Mouse (Mus musculus): ENCODE measurements around the gene Tmem198. TPM values are rescaled to one million over a fixed set of nuclear protein-coding genes. Genes with fewer than 3 reads are reported as not detected.

Gene Tmem198
- polyA plus RNA-seq, 1 experiment from 2014 or later: 0.26 TPM

DNA sequence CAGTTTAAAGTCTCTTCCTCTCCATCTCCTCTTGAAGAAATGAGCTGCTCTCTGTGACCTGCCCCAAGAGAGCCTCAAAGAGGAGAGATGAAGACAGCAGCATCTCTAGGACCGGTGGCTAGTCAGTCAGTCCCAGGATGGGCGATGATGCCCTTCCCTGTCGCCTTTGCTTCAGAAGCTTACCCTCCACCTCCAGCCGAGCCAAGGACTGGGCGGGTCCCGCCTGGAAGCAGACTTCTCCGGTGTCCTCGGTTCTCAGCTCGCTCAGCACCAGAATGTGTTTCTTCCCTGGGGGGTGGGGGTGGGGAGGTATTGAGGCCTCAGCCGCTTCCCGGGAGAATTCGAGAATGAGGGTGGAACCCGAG is 7.7 kb downstream of the Tmem198 start:
- no peak for DNase-seq
- no peak for TF ChIP-seq CTCF (IDR thresholded peaks at IDR 0.05; ENCODE audit: low read depth)
- H3K9ac ChIP-seq: no peak overlapping the region
- peak overlapping the region; percentile 79 for H3K4me2 ChIP-seq
- H3K27me3 ChIP-seq (ENCODE audit: insufficient read depth, low read length): peaks cover 65% of the 10 kb centered on the region
- 2% methylated on average over 13 of the region's 13 CpGs for WGBS
- peaks cover 5% of the 10 kb centered on the region; the same call in 1 of the 2 replicates for H3K4me1 ChIP-seq (ENCODE audit: insufficient read depth)
- peaks cover 35% of the 10 kb centered on the region for H3K36me3 ChIP-seq (ENCODE audit: insufficient read depth)
- peak overlapping the region; percentile 47 for H3K4me3 ChIP-seq (ENCODE audit: low read depth, low read length)
- no peaks in the 10 kb centered on the region for H3K9me3 ChIP-seq (ENCODE audit: low read depth, low read length)
- peak; percentile 14; the same call in 1 of the 2 replicates for ATAC-seq (ENCODE audit: insufficient read depth)
- no peak overlapping the region for H3K27ac ChIP-seq (ENCODE audit: low read depth)

DNA sequence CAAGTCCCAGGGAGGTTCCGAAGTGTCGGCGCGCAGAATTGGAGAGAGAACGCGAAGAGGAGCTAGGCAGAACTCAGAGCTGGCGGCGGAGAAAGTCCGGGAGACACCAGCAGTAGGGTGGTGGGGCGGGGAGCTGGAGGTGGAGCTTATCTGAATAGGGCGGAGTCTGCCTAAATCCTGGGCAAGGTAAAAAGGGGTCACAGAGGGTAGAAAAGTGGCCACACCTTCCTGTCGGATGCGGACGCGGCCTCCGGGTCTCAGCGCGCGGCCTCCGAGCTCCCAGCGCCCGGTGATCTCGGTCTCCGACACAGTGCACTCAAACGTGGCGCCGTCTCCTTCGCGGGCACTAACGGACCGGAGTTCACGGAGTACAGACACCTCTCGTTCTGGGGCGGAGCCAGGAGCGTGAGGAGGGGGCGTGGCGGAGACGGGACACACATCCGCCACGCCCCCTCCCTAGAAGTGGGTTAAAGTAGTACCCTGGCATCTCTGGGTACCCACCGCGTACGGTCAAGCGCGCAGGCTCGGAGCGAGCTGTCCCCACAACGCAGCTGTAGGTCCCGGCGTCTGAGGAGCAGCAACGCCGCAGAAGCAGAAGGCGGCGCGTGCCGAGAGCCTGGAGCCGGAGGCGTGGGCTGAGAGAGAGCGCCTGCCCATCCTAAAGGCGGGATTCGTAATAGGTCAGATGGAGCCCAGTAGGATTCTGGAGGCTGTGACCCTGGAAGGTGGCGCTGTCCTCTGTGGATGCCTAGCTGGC is 8.3 kb downstream of the Tmem198 start:
- Histone ChIP-seq H3K9me3 (ENCODE audit: low read depth, low read length) (no peaks in the 10 kb centered on the region), H3K36me3 (ENCODE audit: insufficient read depth) (peaks cover 40% of the 10 kb centered on the region), H3K9ac (no peak overlapping the region; the same call in 1 of the 2 replicates), H3K27me3 (ENCODE audit: insufficient read depth, low read length) (peaks cover 59% of the 10 kb centered on the region), H3K4me3 (ENCODE audit: low read depth, low read length) (peak overlapping the region; percentile 47), H3K4me1 (ENCODE audit: insufficient read depth) (peaks cover 5% of the 10 kb centered on the region; the same call in 1 of the 2 replicates), H3K27ac (ENCODE audit: low read depth) (no peak overlapping the region), H3K4me2 (peak overlapping the region; percentile 79)
- under 1% methylated on average over 62 of the region's 62 CpGs for WGBS
- ATAC-seq (ENCODE audit: insufficient read depth): peak; percentile 71
- TF ChIP-seq CTCF (IDR thresholded peaks at IDR 0.05; ENCODE audit: low read depth): peak; percentile 38; the same call in 1 of the 2 replicates
- peak; percentile 86 for DNase-seq

DNA sequence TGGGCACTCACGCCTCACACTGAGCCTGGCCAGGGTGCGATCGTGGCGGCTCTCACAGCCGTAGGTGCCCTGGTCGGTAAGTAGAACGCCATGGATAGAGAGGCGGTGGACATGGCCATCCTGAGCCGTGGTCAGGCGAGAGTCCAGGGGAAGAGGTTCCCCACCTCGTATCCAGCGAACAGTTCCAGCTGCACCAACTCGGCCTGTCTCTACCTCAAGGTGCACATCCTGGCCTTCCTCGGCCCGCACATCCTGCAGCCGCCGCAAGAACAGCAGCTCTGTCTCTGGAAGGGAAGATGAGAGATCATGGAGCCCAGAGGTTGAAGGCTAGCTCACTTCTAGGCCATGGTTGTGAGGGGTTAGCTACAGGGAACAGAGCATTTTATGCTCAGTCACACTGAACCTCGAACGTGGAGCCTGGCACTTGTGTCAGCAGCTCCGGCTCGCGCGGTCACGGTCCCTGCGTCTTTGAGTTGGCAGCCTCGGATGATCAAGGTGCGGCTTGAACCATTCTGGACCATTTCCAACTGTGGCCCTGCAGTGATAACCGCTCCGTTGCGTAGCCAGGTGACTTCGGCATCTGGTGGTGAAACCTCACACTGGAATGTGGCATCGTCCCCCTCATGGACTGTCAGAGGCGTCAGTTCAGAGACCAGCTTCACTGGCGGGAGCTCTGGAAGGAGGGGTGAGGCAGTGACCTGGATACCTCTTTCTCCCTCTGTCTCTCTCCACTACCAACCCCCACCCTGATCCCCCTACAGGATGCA is 11.6 kb downstream of the Tmem198 start:
- no peak overlapping the region for H3K4me3 ChIP-seq (ENCODE audit: low read depth, low read length)
- no peak for ATAC-seq (ENCODE audit: insufficient read depth)
- H3K36me3 ChIP-seq (ENCODE audit: insufficient read depth): peaks cover 62% of the 10 kb centered on the region
- H3K27ac ChIP-seq (ENCODE audit: low read depth): no peak overlapping the region
- no peak overlapping the region for H3K9ac ChIP-seq
- peaks cover 5% of the 10 kb centered on the region; the same call in 1 of the 2 replicates for H3K4me1 ChIP-seq (ENCODE audit: insufficient read depth)
- WGBS: 83% methylated on average over 34 of the region's 34 CpGs
- no peaks in the 10 kb centered on the region for H3K9me3 ChIP-seq (ENCODE audit: low read depth, low read length)
- H3K4me2 ChIP-seq: no peak overlapping the region
- H3K27me3 ChIP-seq (ENCODE audit: insufficient read depth, low read length): peaks cover 27% of the 10 kb centered on the region
- no peak for TF ChIP-seq CTCF (IDR thresholded peaks at IDR 0.05; ENCODE audit: low read depth)
- DNase-seq: no peak

DNA sequence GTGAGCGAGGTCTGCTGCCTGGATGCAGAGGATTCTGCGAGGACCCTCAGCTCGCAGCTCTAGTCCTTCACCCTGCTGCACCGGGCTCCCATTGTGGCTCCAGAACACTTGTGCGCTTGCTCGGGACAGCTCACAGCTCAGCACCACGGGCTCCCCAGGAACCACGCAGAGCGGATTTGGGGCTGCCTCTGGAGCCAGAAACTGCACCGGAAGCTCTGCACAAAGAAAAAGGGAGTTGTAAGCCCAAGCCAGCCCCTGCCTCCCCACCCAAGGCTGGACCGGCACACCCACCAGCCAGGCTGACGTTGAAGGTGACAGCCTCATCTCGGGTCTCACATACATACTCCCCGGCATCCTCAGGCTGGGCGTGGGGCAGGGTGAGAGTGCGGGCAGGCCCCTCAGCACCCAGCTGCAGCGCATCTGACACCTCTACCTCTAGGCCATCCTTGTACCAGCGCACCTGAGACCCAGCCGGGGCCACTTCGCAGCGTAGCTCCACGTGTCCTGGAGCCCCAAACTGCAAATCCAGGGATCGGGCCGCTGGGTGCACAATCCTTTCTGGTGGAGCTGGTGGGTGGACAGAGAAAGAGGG is 13.3 kb downstream of the Tmem198 start:
- H3K36me3 ChIP-seq (ENCODE audit: insufficient read depth): peaks cover 79% of the 10 kb centered on the region
- 53% methylated on average over 24 of the region's 24 CpGs for WGBS
- no peak for ATAC-seq (ENCODE audit: insufficient read depth)

DNA sequence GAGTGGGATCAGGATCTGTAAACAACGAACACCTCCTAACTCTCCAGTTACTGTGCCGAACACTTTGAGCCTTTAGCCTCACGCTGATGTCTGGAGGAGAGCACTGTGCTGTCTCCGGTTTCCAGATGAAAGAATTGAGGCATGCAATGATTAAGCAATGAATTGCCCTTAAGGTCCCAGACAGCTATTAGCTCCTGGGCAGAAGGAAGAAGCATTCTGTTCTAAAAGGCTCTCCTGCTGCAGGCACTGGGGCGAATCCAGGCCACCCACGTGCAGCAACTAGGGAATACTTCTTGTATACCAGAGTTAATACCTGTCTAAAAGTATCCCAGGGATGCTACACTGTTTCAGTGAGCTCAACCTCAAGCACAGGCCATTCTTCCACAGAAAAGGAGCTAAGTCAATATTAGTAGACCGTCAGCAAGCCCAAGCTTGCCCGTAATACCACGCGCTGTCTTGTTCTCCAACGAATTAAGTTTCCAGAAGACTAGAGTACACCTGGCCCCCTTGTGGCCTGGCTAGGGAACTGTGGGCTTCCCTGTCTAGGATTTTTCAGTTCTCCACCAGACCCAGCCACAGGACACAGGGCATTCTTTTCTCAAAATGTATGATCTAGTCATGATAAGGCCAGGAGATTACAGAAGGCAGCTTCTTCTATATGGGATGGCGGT is 15.7 kb downstream of the Tmem198 start:
- 60% methylated on average over 12 of the region's 12 CpGs for WGBS
- no peaks in the 10 kb centered on the region for H3K4me1 ChIP-seq (ENCODE audit: insufficient read depth)
- DNase-seq (peak; percentile 83), ATAC-seq (ENCODE audit: insufficient read depth) (peak; percentile 39; the same call in 1 of the 2 replicates)
- H3K4me2 ChIP-seq: no peak overlapping the region
- H3K27me3 ChIP-seq (ENCODE audit: insufficient read depth, low read length): no peaks in the 10 kb centered on the region
- no peak overlapping the region for H3K9ac ChIP-seq
- TF ChIP-seq CTCF (IDR thresholded peaks at IDR 0.05; ENCODE audit: low read depth): peak; percentile 87
- H3K27ac ChIP-seq (ENCODE audit: low read depth): no peak overlapping the region
- no peaks in the 10 kb centered on the region for H3K9me3 ChIP-seq (ENCODE audit: low read depth, low read length)
- no peak overlapping the region for H3K4me3 ChIP-seq (ENCODE audit: low read depth, low read length)
- peaks cover 88% of the 10 kb centered on the region for H3K36me3 ChIP-seq (ENCODE audit: insufficient read depth)

More for the DNA sequence above, 13.3 kb downstream of the Tmem198 start:
- no peak overlapping the region for H3K9ac ChIP-seq
- H3K27me3 ChIP-seq (ENCODE audit: insufficient read depth, low read length): peaks cover 10% of the 10 kb centered on the region; the same call in 1 of the 2 replicates
- no peak overlapping the region for H3K4me2 ChIP-seq
- peaks cover 5% of the 10 kb centered on the region; the same call in 1 of the 2 replicates for H3K4me1 ChIP-seq (ENCODE audit: insufficient read depth)
- H3K27ac ChIP-seq (ENCODE audit: low read depth): no peak overlapping the region
- no peak for TF ChIP-seq CTCF (IDR thresholded peaks at IDR 0.05; ENCODE audit: low read depth)
- no peaks in the 10 kb centered on the region for H3K9me3 ChIP-seq (ENCODE audit: low read depth, low read length)
- DNase-seq: no peak
- H3K4me3 ChIP-seq (ENCODE audit: low read depth, low read length): no peak overlapping the region

DNA sequence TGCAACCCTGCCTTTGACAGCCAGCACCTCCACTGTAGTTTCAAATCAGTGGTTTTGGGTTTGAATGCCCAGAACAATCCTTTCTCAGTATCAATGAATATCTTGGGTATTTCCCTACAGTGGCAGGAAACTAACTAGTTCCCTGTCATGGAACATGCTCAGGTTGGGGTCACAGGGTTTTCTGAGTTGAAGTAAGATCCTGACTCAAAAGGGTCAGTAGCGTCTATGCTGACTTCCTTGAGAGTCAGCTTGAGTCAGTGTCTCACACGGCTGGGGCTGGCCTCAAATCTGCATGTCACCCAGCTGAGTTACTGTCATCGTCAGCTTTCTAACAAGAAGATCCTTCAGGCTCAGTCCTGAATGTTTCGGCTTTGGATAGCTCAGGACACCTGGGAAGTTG is 19.6 kb downstream of the Tmem198 start:
- H3K9ac ChIP-seq: no peak overlapping the region
- no peaks in the 10 kb centered on the region for H3K9me3 ChIP-seq (ENCODE audit: low read depth, low read length)
- H3K27me3 ChIP-seq (ENCODE audit: insufficient read depth, low read length): no peaks in the 10 kb centered on the region
- H3K27ac ChIP-seq (ENCODE audit: low read depth): no peak overlapping the region
- DNase-seq: no peak
- H3K4me2 ChIP-seq: no peak overlapping the region
- H3K4me1 ChIP-seq (ENCODE audit: insufficient read depth): 0 out of 2 replicates have a peak, but pooled peaks cover 2% of the 10 kb centered on the region
- no peak for ATAC-seq (ENCODE audit: insufficient read depth)
- WGBS: 77% methylated on average over 4 of the region's 4 CpGs
- no peak overlapping the region for H3K4me3 ChIP-seq (ENCODE audit: low read depth, low read length)
- TF ChIP-seq CTCF (IDR thresholded peaks at IDR 0.05; ENCODE audit: low read depth): no peak
- peaks cover 89% of the 10 kb centered on the region for H3K36me3 ChIP-seq (ENCODE audit: insufficient read depth)
